Mouse (Mus musculus) cortical plate, adult 2 months (tissue): Measurements from ENCODE around the gene Olfr310.

Experiments used
- CTCF ChIP-seq: fragments of 200-500 bp; IDR thresholded peaks from 2 replicates; pipeline ENCODE4 v1.5.1; 2011; ENCODE audit warnings: mild to moderate bottlenecking, control low read depth, low read length; ENCODE audit not compliant: insufficient read depth; ENCODE audit errors: extremely low read depth
- POLR2A ChIP-seq: fragments of 200-500 bp; IDR thresholded peaks from 2 replicates; pipeline ENCODE4 v1.6.1; 2011; ENCODE audit warnings: mild to moderate bottlenecking, low read length, control low read depth; ENCODE audit not compliant: insufficient read depth; ENCODE audit errors: extremely low read depth

DNA sequence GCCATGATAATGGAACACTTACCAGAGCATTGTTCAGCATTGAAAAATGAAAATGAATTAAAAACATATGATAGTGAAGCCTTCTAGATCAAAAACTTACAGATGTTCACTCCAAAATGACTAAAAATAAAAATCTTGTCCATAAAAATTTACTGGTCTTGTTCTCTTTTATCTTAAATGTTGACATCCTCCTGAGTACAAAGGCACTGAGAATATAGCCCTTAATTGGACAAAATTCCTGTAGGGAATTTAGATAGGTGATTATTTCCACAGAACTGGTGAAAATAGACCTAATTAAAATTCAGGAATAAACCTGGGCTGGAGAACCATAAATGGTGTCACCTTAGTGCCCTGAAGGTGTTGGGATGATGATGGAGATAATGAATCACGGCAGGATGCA is at the start of gene Olfr310:
- no peak for TF ChIP-seq POLR2A
- TF ChIP-seq CTCF, result no peak
